Mouse (Mus musculus): Measurements from ENCODE around the gene Trpm4. TPM values are rescaled to one million over a fixed set of nuclear protein-coding genes. Genes with fewer than 3 reads are reported as not detected.

The Trpm4 gene
- 5.0 TPM for polyA plus RNA-seq (2017; shearing (Covaris generic))

DNA sequence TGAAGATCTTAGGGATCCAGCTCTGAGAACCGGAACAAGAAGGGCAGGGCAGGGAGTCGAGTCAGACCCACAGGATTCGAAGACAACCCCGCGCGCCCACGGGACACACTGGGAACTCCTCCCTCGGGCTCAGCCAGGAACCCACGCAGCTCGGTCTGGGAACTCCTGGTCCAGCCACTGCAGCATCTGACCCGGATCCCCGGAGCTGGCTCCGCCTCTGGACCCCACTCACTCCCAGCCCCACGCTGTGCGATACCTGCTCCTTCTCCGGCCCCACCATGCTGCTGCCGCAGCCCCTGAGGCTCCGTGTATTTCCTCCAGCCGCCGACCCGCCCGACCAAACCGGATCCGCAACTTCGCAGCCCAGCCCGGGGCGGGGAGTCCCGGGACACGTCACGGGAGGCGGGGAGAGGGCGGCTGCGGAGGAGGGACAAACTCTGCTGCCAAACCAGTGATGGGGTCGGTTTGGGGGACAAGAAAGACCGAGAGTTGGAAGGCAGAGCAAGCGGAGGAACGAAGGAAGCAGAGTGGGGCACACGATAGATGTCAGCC, at the start of gene Trpm4:
Trpm4 (minus strand) TSS at position 350 of the 552 bp plus-strand sequence.

DNA sequence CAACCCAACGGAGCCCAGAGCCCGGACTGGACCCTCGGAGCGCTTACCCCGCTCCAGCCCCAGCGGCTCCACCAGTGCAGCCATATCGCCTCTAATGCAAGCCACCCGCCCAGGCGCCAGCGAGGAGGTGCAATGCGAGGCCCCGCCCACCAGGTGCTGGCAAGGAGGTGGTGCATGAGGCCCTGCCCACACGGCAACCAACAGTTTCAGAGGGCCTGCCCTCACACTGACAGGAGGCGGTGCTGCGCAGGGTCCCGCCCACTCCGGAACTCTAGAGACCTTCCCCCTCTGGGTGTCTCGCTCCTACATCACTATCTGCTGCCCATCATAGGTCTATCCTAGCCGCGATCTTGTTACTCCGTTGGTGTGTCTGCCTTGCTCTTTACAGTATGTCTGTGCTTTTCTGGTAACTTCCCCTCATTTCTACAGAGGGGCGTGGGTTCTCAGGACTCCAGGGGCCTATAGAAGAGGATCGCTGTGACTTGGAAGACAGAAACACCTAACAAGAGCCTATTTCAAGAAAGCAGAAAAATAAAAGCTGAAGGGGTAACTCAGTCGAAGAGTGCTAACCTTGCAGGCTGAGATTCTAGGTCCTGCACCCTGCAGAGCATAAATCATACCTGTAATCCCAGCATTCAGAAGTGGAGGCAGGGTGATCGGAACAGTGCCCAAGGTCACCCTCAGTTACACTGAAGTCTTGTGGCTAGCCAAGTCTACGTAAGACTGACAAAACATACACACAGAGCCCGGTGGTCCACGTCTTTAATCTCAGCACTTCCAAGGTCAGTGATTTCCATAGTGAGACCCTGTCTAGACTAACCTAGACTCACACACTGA, 37.1 kb upstream of the Trpm4 start, which contains the start of gene Lin7b:
Lin7b (minus strand) TSS at position 109 of the 837 bp plus-strand sequence.

DNA sequence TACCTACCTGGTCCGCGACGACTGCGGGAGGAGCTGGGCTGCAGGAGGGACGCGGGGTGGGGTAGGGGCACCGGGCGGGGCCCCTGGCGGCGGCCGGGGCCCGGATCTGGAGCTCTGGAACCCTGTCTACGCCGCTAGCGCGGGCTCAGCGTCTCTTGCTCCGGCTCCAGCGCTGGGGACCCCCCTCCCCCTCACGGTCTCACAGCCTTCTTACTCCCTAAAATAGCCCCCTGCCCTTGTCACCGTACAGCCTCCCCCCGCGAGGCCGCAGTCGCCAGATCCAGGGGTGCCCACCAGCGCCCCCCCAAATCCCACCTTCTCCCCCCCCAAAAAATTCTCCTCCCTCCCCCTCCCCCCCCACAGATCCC, 33.1 kb upstream of the Trpm4 start, which contains the start of gene Ppfia3:
Ppfia3 (minus strand) TSS at position 368 of the 368 bp plus-strand sequence.

DNA sequence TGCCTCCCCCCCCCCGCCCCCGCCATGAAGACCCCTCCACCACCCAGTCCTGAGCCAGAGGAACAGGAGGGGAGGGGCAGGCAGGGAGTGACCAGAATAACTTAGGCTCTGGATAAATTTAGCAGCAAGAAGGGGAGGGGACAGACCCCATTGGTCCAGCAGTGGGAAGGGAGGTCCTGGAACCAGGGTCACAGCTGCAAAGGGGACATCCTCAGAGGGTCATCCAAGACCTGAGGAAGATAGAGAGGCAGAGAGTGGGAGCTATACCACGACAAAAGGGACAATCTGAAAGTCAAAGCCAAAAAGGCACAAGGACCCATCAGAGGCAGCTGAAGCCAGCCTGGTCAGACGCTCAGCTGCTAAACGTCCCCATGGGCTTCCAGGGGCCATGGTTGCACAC, 1.5 kb upstream of the Trpm4 start, which contains the start of gene Hrc:
Hrc (plus strand) TSS at position 235 of the 400 bp plus-strand sequence.

DNA sequence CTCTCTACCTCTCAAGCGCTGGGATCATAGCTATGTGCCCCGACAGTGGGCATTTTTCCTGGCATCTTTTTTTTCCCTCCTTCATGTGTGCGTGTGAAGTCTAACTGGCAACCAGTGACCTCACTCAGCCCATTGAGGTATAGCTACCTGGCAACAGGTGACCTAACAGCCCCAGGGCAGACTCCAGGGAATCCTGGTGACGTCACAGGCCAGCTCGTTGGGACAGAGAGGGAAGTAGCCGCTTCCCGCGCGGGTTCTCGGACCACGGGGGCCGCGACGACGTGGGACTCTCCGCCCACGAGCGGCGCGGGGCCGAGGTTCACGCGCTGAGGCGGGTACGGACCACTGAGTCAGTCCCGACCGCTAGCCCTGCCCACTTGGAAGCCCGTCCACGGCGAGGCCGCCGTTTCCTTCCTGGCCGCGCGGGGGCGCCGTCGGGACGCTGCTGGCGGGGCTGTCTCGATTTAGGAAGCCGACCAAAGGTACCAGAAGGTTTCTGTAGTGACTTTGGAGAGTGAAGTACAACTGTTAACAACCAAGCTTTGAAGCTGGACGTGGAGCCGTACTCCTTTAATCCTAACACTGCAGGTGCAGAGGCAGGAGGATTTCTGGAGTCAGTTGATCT, 56.3 kb downstream of the Trpm4 start, which contains the start of gene Slc6a21:
Slc6a21 (plus strand) TSS at position 378 of the 625 bp plus-strand sequence.

Other genes with a start within 250 kb of the Trpm4 start
- 5.5 TPM for gene Rcn3, start 241.6 kb downstream of the Trpm4 start, polyA plus RNA-seq (2017; shearing (Covaris generic))
- gene Fcgrt, start 229.9 kb downstream of the Trpm4 start, polyA plus RNA-seq (2017; shearing (Covaris generic)): 6.4 TPM
- 1,883 TPM for gene Rps11, start 209.3 kb downstream of the Trpm4 start, polyA plus RNA-seq (2017; shearing (Covaris generic))
- gene Rpl13a, start 205.0 kb downstream of the Trpm4 start, polyA plus RNA-seq (2017; shearing (Covaris generic)): 3,183 TPM
- not detected for gene Gm45713, start 197.5 kb downstream of the Trpm4 start, polyA plus RNA-seq (2017; shearing (Covaris generic))
- gene Flt3l, start 197.3 kb downstream of the Trpm4 start, polyA plus RNA-seq (2017; shearing (Covaris generic)): 165 TPM
- 28.2 TPM for gene Pih1d1, start 179.5 kb downstream of the Trpm4 start, polyA plus RNA-seq (2017; shearing (Covaris generic))
- 36.2 TPM for gene Aldh16a1, start 179.2 kb downstream of the Trpm4 start, polyA plus RNA-seq (2017; shearing (Covaris generic))
- not detected for gene Slc17a7, start 169.8 kb downstream of the Trpm4 start, polyA plus RNA-seq (2017; shearing (Covaris generic))
- gene Gfy, start 154.2 kb downstream of the Trpm4 start, polyA plus RNA-seq (2017; shearing (Covaris generic)): not detected
- gene Pth2, start 152.8 kb downstream of the Trpm4 start, polyA plus RNA-seq (2017; shearing (Covaris generic)): not detected
- 0.95 TPM for gene Ccdc155, start 128.9 kb downstream of the Trpm4 start, polyA plus RNA-seq (2017; shearing (Covaris generic))
- gene Dkkl1, start 121.6 kb downstream of the Trpm4 start, polyA plus RNA-seq (2017; shearing (Covaris generic)): 66.4 TPM
- 1.7 TPM for gene Tead2, start 118.0 kb downstream of the Trpm4 start, polyA plus RNA-seq (2017; shearing (Covaris generic))
- 386 TPM for gene Cd37, start 94.7 kb downstream of the Trpm4 start, polyA plus RNA-seq (2017; shearing (Covaris generic))
- gene Slc6a16, start 92.7 kb downstream of the Trpm4 start, polyA plus RNA-seq (2017; shearing (Covaris generic)): not detected
- gene Slc6a21, start 56.3 kb downstream of the Trpm4 start, polyA plus RNA-seq (2017; shearing (Covaris generic)): 0.93 TPM
- gene Hrc, start 1.5 kb upstream of the Trpm4 start, polyA plus RNA-seq (2017; shearing (Covaris generic)): not detected
- gene Ppfia3, start 33.2 kb upstream of the Trpm4 start, polyA plus RNA-seq (2017; shearing (Covaris generic)): 0.12 TPM
- gene Lin7b, start 36.8 kb upstream of the Trpm4 start, polyA plus RNA-seq (2017; shearing (Covaris generic)): not detected
- gene Snrnp70, start 62.0 kb upstream of the Trpm4 start, polyA plus RNA-seq (2017; shearing (Covaris generic)): 211 TPM
- gene Kcna7, start 71.9 kb upstream of the Trpm4 start, polyA plus RNA-seq (2017; shearing (Covaris generic)): not detected
- gene Ntf5, start 79.9 kb upstream of the Trpm4 start, polyA plus RNA-seq (2017; shearing (Covaris generic)): 0.60 TPM
- gene Lhb, start 87.0 kb upstream of the Trpm4 start, polyA plus RNA-seq (2017; shearing (Covaris generic)): not detected
- gene Gys1, start 101.1 kb upstream of the Trpm4 start, polyA plus RNA-seq (2017; shearing (Covaris generic)): 3.2 TPM
- 32.3 TPM for gene Ruvbl2, start 104.3 kb upstream of the Trpm4 start, polyA plus RNA-seq (2017; shearing (Covaris generic))
- gene Ftl1, start 126.1 kb upstream of the Trpm4 start, polyA plus RNA-seq (2017; shearing (Covaris generic)): 2,366 TPM
- gene Bax, start 133.1 kb upstream of the Trpm4 start, polyA plus RNA-seq (2017; shearing (Covaris generic)): 236 TPM
- gene Tulp2, start 148.1 kb upstream of the Trpm4 start, polyA plus RNA-seq (2017; shearing (Covaris generic)): 1.3 TPM
- 0.89 TPM for gene Gm45808, start 153.0 kb upstream of the Trpm4 start, polyA plus RNA-seq (2017; shearing (Covaris generic))
- gene Dhdh, start 155.0 kb upstream of the Trpm4 start, polyA plus RNA-seq (2017; shearing (Covaris generic)): 0.80 TPM
- 218 TPM for gene Nucb1, start 176.6 kb upstream of the Trpm4 start, polyA plus RNA-seq (2017; shearing (Covaris generic))
- gene Ppp1r15a, start 192.5 kb upstream of the Trpm4 start, polyA plus RNA-seq (2017; shearing (Covaris generic)): 751 TPM
- gene Plekha4, start 192.6 kb upstream of the Trpm4 start, polyA plus RNA-seq (2017; shearing (Covaris generic)): 1.3 TPM
- gene Hsd17b14, start 221.1 kb upstream of the Trpm4 start, polyA plus RNA-seq (2017; shearing (Covaris generic)): 2.0 TPM
- 38.0 TPM for gene Bcat2, start 236.4 kb upstream of the Trpm4 start, polyA plus RNA-seq (2017; shearing (Covaris generic))

Measured in effector memory CD4-positive, alpha-beta T cell, adult 7 months (primary cell).